Comparison of ENCODE assay signal across 23 mouse cellular contexts in genomic region chr12:68579909-68580308, GRCm38 (mm10).
DNase-seq lines count a peak whose midpoint lies in the region; ATAC-seq lines count a peak whose summit lies in the region.
"Had no signal": no experiment of that assay in that cellular context is flagged by ENCODE, and none has a peak within 500 bp of the region (broad histone marks: within the 10 kb centered on the region; RNA-seq: fewer than 3 reads in every experiment).

No protein-coding gene starts in this region.

- H3K4me2 ChIP-seq in forebrain, embryonic 11.5 days (ENCODE audit: low read depth, low read length, severe bottlenecking), result no peak overlapping the region
- H3K4me2 ChIP-seq in midbrain, embryonic 16.5 days (ENCODE audit: low read length), result no peak overlapping the region
- no peak overlapping the region for H3K4me2 ChIP-seq in forebrain, embryonic 14.5 days (ENCODE audit: low read length)
- no peak overlapping the region for H3K4me2 ChIP-seq in midbrain, embryonic 14.5 days (ENCODE audit: low read length)
- H3K4me2 ChIP-seq: embryonic facial prominence, embryonic 12.5 days; hindbrain, embryonic 13.5 days; intestine, embryonic 15.5 days had no signal

- no peak for DNase-seq in forebrain, embryonic 11.5 days (ENCODE audit: low spot score)
- DNase-seq in forebrain, embryonic 10.5 days (ENCODE audit: extremely low spot score, low spot score), result no peak
- no peak for DNase-seq in midbrain, embryonic 10.5 days (ENCODE audit: low spot score)
- DNase-seq in forebrain, embryonic 14.5 days (ENCODE audit: low spot score), result peak; percentile 48
- no peak for DNase-seq in midbrain, embryonic 14.5 days
- no peak for DNase-seq in gastrocnemius, adult 18-20 months (ENCODE audit: low spot score)
- DNase-seq: adrenal gland, adult 8-10 months; adrenal gland, postnatal 36 days; B cell, adult 2 months; cerebellum, adult 11-12 months; cerebellum, adult 9-10 months; cerebellum, postnatal 25 days; gastrocnemius, adult 2 months; gastrocnemius, postnatal 25 days; heart, postnatal 10 days; heart, postnatal 4 days had no signal

- H3K36me3 ChIP-seq in forebrain, embryonic 11.5 days (ENCODE audit: control insufficient read depth, insufficient read depth, low read length), result no peaks in the 10 kb centered on the region
- H3K36me3 ChIP-seq in forebrain, embryonic 10.5 days (replicated peaks), result no peaks in the 10 kb centered on the region
- H3K36me3 ChIP-seq in midbrain, embryonic 10.5 days, result no peaks in the 10 kb centered on the region
- no peaks in the 10 kb centered on the region for H3K36me3 ChIP-seq in midbrain, embryonic 16.5 days (ENCODE audit: control insufficient read depth, insufficient read depth, low read length)
- no peaks in the 10 kb centered on the region for H3K36me3 ChIP-seq in forebrain, embryonic 14.5 days (ENCODE audit: control insufficient read depth, insufficient read depth, low read length)
- no peaks in the 10 kb centered on the region for H3K36me3 ChIP-seq in midbrain, embryonic 14.5 days (ENCODE audit: control insufficient read depth, insufficient read depth, low read length)
- H3K36me3 ChIP-seq: embryonic facial prominence, embryonic 12.5 days; G1E; heart, embryonic 10.5 days; hindbrain, embryonic 13.5 days; intestine, embryonic 15.5 days had no signal

- peak; percentile 85 for ATAC-seq in forebrain, embryonic 11.5 days (replicated peaks; ENCODE audit: low FRiP score)
- no peak for ATAC-seq in midbrain, embryonic 16.5 days
- peak; percentile 78 for ATAC-seq in forebrain, embryonic 14.5 days
- peak; percentile 48; the same call in 1 of the 2 replicates for ATAC-seq in midbrain, embryonic 14.5 days (ENCODE audit: low FRiP score, low TSS enrichment)
- ATAC-seq: CD4-positive, CD25-positive, alpha-beta regulatory T cell, adult 4 months; intestine, embryonic 15.5 days had no signal

- no peaks in the 10 kb centered on the region for H3K9me3 ChIP-seq in forebrain, embryonic 11.5 days (ENCODE audit: control insufficient read depth, low read length)
- H3K9me3 ChIP-seq in forebrain, embryonic 10.5 days, result no peaks in the 10 kb centered on the region
- H3K9me3 ChIP-seq in midbrain, embryonic 10.5 days (replicated peaks), result no peaks in the 10 kb centered on the region
- no peaks in the 10 kb centered on the region for H3K9me3 ChIP-seq in midbrain, embryonic 16.5 days (replicated peaks; ENCODE audit: control insufficient read depth, low read length, poor library complexity, severe bottlenecking)
- H3K9me3 ChIP-seq in forebrain, embryonic 14.5 days (replicated peaks; ENCODE audit: control insufficient read depth, low read length), result no peaks in the 10 kb centered on the region
- no peaks in the 10 kb centered on the region for H3K9me3 ChIP-seq in midbrain, embryonic 14.5 days (ENCODE audit: control insufficient read depth, low read length)
- H3K9me3 ChIP-seq: embryonic facial prominence, embryonic 12.5 days; heart, embryonic 10.5 days; hindbrain, embryonic 13.5 days; intestine, embryonic 15.5 days had no signal

- no peaks in the 10 kb centered on the region for H3K27me3 ChIP-seq in forebrain, embryonic 11.5 days (ENCODE audit: control insufficient read depth, insufficient read depth, low read length)
- no peaks in the 10 kb centered on the region for H3K27me3 ChIP-seq in forebrain, embryonic 10.5 days (ENCODE audit: poor library complexity, severe bottlenecking)
- H3K27me3 ChIP-seq in midbrain, embryonic 10.5 days (ENCODE audit: low read depth, poor library complexity, severe bottlenecking), result no peaks in the 10 kb centered on the region
- H3K27me3 ChIP-seq in midbrain, embryonic 16.5 days (ENCODE audit: control insufficient read depth, insufficient read depth, low read depth, low read length), result no peaks in the 10 kb centered on the region
- no peaks in the 10 kb centered on the region for H3K27me3 ChIP-seq in forebrain, embryonic 14.5 days (replicated peaks; ENCODE audit: control insufficient read depth, insufficient read depth, low read length)
- H3K27me3 ChIP-seq in midbrain, embryonic 14.5 days (ENCODE audit: control insufficient read depth, insufficient read depth, low read length), result no peaks in the 10 kb centered on the region
- H3K27me3 ChIP-seq: embryonic facial prominence, embryonic 12.5 days; hindbrain, embryonic 13.5 days; intestine, embryonic 15.5 days had no signal

- no peak overlapping the region for H3K27ac ChIP-seq in forebrain, embryonic 11.5 days (ENCODE audit: low read depth, low read length)
- H3K27ac ChIP-seq in forebrain, embryonic 10.5 days, result no peak overlapping the region
- 0 out of 2 replicates have a peak overlapping the region, but pooled peaks have one; percentile 33 for H3K27ac ChIP-seq in midbrain, embryonic 10.5 days (replicated peaks)
- no peak overlapping the region for H3K27ac ChIP-seq in midbrain, embryonic 16.5 days (ENCODE audit: low read length)
- H3K27ac ChIP-seq in forebrain, embryonic 14.5 days (ENCODE audit: low read depth, low read length), result no peak overlapping the region
- H3K27ac ChIP-seq in midbrain, embryonic 14.5 days (replicated peaks; ENCODE audit: low read depth, low read length), result no peak overlapping the region
- H3K27ac ChIP-seq: embryonic facial prominence, embryonic 12.5 days; gastrocnemius, adult 2 months; heart, embryonic 10.5 days; hindbrain, embryonic 13.5 days; intestine, embryonic 15.5 days had no signal

- 19% methylated on average over 5 of the region's 5 CpGs for WGBS in forebrain, embryonic 11.5 days
- 43% methylated on average over 5 of the region's 5 CpGs for WGBS in forebrain, embryonic 10.5 days
- 34% methylated on average over 5 of the region's 5 CpGs for WGBS in midbrain, embryonic 10.5 days
- WGBS in midbrain, embryonic 16.5 days, result 12% methylated on average over 5 of the region's 5 CpGs
- WGBS in forebrain, embryonic 14.5 days, result 7% methylated on average over 5 of the region's 5 CpGs
- WGBS in midbrain, embryonic 14.5 days, result 6% methylated on average over 5 of the region's 5 CpGs

- peaks cover 2% of the 10 kb centered on the region; the same call in 1 of the 2 replicates for H3K4me1 ChIP-seq in forebrain, embryonic 11.5 days (replicated peaks; ENCODE audit: control insufficient read depth, insufficient read depth, low read length)
- H3K4me1 ChIP-seq in forebrain, embryonic 10.5 days, result peaks cover 12% of the 10 kb centered on the region
- peaks cover 34% of the 10 kb centered on the region for H3K4me1 ChIP-seq in midbrain, embryonic 10.5 days
- H3K4me1 ChIP-seq in midbrain, embryonic 16.5 days (ENCODE audit: control insufficient read depth, insufficient read depth, low read length), result peaks cover 12% of the 10 kb centered on the region
- 0 out of 2 replicates have a peak, but pooled peaks cover 5% of the 10 kb centered on the region for H3K4me1 ChIP-seq in forebrain, embryonic 14.5 days (ENCODE audit: control insufficient read depth, insufficient read depth, low read length)
- H3K4me1 ChIP-seq in midbrain, embryonic 14.5 days (ENCODE audit: control insufficient read depth, insufficient read depth, low read length), result peaks cover 10% of the 10 kb centered on the region
- H3K4me1 ChIP-seq: embryonic facial prominence, embryonic 12.5 days; heart, embryonic 10.5 days; intestine, embryonic 15.5 days had no signal

- no peak overlapping the region for H3K9ac ChIP-seq in forebrain, embryonic 11.5 days (ENCODE audit: low read length)
- H3K9ac ChIP-seq in midbrain, embryonic 16.5 days (ENCODE audit: low read depth, low read length), result no peak overlapping the region
- no peak overlapping the region for H3K9ac ChIP-seq in forebrain, embryonic 14.5 days (ENCODE audit: low read length)
- H3K9ac ChIP-seq in midbrain, embryonic 14.5 days (replicated peaks; ENCODE audit: low read length), result no peak overlapping the region
- H3K9ac ChIP-seq: embryonic facial prominence, embryonic 12.5 days; hindbrain, embryonic 13.5 days; intestine, embryonic 15.5 days had no signal

- no peak overlapping the region for H3K4me3 ChIP-seq in forebrain, embryonic 11.5 days (ENCODE audit: low read depth, low read length)
- H3K4me3 ChIP-seq in forebrain, embryonic 10.5 days, result no peak overlapping the region
- no peak overlapping the region for H3K4me3 ChIP-seq in midbrain, embryonic 10.5 days
- no peak overlapping the region for H3K4me3 ChIP-seq in midbrain, embryonic 16.5 days (ENCODE audit: low read depth, low read length)
- no peak overlapping the region for H3K4me3 ChIP-seq in forebrain, embryonic 14.5 days (ENCODE audit: low read depth, low read length)
- H3K4me3 ChIP-seq in midbrain, embryonic 14.5 days (replicated peaks; ENCODE audit: low read depth, low read length), result no peak overlapping the region
- H3K4me3 ChIP-seq: embryonic facial prominence, embryonic 12.5 days; gastrocnemius, adult 2 months; heart, embryonic 10.5 days; hindbrain, embryonic 13.5 days; intestine, embryonic 15.5 days had no signal
